Mouse (Mus musculus): ENCODE results near the gene Fkbp1b. TPM values are rescaled to one million over a fixed set of nuclear protein-coding genes. Genes with fewer than 3 reads are reported as not detected.
"Not testable (repeated sequence)": the region's sequence is repeated elsewhere in the genome, so short reads cannot be mapped to it uniquely, and the experiment has no call there.

Gene Fkbp1b
- total RNA-seq (2017): 9.4 to 30.7 TPM (median 11.2 TPM) in 3 replicates

GRCm38 (mm10) chr12:4841392-4841887 lies at the start of gene Fkbp1b:
TSS of gene Fkbp1b (minus strand) at chr12:4841591.
- ATAC-seq (replicated peaks; ENCODE audit: insufficient number of reproducible peaks, low FRiP score, low TSS enrichment, poor library complexity, severe bottlenecking): no peak

GRCm38 (mm10) chr12:4889891-4890290 lies 48.5 kb upstream of the Fkbp1b start:
- ATAC-seq (replicated peaks; ENCODE audit: insufficient number of reproducible peaks, low FRiP score, low TSS enrichment, poor library complexity, severe bottlenecking): no peak

- ATAC-seq (replicated peaks; ENCODE audit: insufficient number of reproducible peaks, low FRiP score, low TSS enrichment, poor library complexity, severe bottlenecking): no peak
These were observed 47.9 kb upstream of the Fkbp1b start for GRCm38 (mm10) chr12:4889251-4889650.

- no peak for ATAC-seq (replicated peaks; ENCODE audit: insufficient number of reproducible peaks, low FRiP score, low TSS enrichment, poor library complexity, severe bottlenecking)
These were observed 47.3 kb upstream of the Fkbp1b start for GRCm38 (mm10) chr12:4888739-4889138.

GRCm38 (mm10) chr12:4886581-4886980 lies 45.2 kb upstream of the Fkbp1b start:
- ATAC-seq (replicated peaks; ENCODE audit: insufficient number of reproducible peaks, low FRiP score, low TSS enrichment, poor library complexity, severe bottlenecking): not testable (repeated sequence)

GRCm38 (mm10) chr12:4885062-4885461 lies 43.7 kb upstream of the Fkbp1b start:
- ATAC-seq (replicated peaks; ENCODE audit: insufficient number of reproducible peaks, low FRiP score, low TSS enrichment, poor library complexity, severe bottlenecking): no peak

- ATAC-seq (replicated peaks; ENCODE audit: insufficient number of reproducible peaks, low FRiP score, low TSS enrichment, poor library complexity, severe bottlenecking): no peak
These were observed 40.7 kb upstream of the Fkbp1b start for GRCm38 (mm10) chr12:4882086-4882485.

GRCm38 (mm10) chr12:4879048-4879447 lies 37.7 kb upstream of the Fkbp1b start:
- ATAC-seq (replicated peaks; ENCODE audit: insufficient number of reproducible peaks, low FRiP score, low TSS enrichment, poor library complexity, severe bottlenecking): no peak

- ATAC-seq (replicated peaks; ENCODE audit: insufficient number of reproducible peaks, low FRiP score, low TSS enrichment, poor library complexity, severe bottlenecking): no peak
These were observed 36.9 kb upstream of the Fkbp1b start for GRCm38 (mm10) chr12:4878296-4878783.

GRCm38 (mm10) chr12:4875623-4876022 lies 34.2 kb upstream of the Fkbp1b start:
- no peak for ATAC-seq (replicated peaks; ENCODE audit: insufficient number of reproducible peaks, low FRiP score, low TSS enrichment, poor library complexity, severe bottlenecking)

GRCm38 (mm10) chr12:4874161-4874927 lies 33.0 kb upstream of the Fkbp1b start, which contains the start of gene Mfsd2b:
TSS of gene Mfsd2b (minus strand) at chr12:4874359.
- peak; percentile 73; the same call in 1 of the 2 replicates for ATAC-seq (replicated peaks; ENCODE audit: insufficient number of reproducible peaks, low FRiP score, low TSS enrichment, poor library complexity, severe bottlenecking)

- ATAC-seq (replicated peaks; ENCODE audit: insufficient number of reproducible peaks, low FRiP score, low TSS enrichment, poor library complexity, severe bottlenecking): no peak
These were observed 32.1 kb upstream of the Fkbp1b start for GRCm38 (mm10) chr12:4873531-4873930.

GRCm38 (mm10) chr12:4872983-4873477 lies 31.6 kb upstream of the Fkbp1b start:
- no peak for ATAC-seq (replicated peaks; ENCODE audit: insufficient number of reproducible peaks, low FRiP score, low TSS enrichment, poor library complexity, severe bottlenecking)

- no peak for ATAC-seq (replicated peaks; ENCODE audit: insufficient number of reproducible peaks, low FRiP score, low TSS enrichment, poor library complexity, severe bottlenecking)
These were observed 30.9 kb upstream of the Fkbp1b start for GRCm38 (mm10) chr12:4872273-4872672.

GRCm38 (mm10) chr12:4871260-4871659 lies 29.9 kb upstream of the Fkbp1b start:
- no peak for ATAC-seq (replicated peaks; ENCODE audit: insufficient number of reproducible peaks, low FRiP score, low TSS enrichment, poor library complexity, severe bottlenecking)

GRCm38 (mm10) chr12:4868924-4869323 lies 27.5 kb upstream of the Fkbp1b start:
- no peak for ATAC-seq (replicated peaks; ENCODE audit: insufficient number of reproducible peaks, low FRiP score, low TSS enrichment, poor library complexity, severe bottlenecking)

- ATAC-seq (replicated peaks; ENCODE audit: insufficient number of reproducible peaks, low FRiP score, low TSS enrichment, poor library complexity, severe bottlenecking): no peak
These were observed 22.9 kb upstream of the Fkbp1b start for GRCm38 (mm10) chr12:4864338-4864690.

GRCm38 (mm10) chr12:4863654-4864337 lies 22.4 kb upstream of the Fkbp1b start:
- ATAC-seq (replicated peaks; ENCODE audit: insufficient number of reproducible peaks, low FRiP score, low TSS enrichment, poor library complexity, severe bottlenecking): no peak

- no peak for ATAC-seq (replicated peaks; ENCODE audit: insufficient number of reproducible peaks, low FRiP score, low TSS enrichment, poor library complexity, severe bottlenecking)
These were observed 21.3 kb upstream of the Fkbp1b start for GRCm38 (mm10) chr12:4862672-4863071.

Measured in monocyte, adult 5-6 weeks (primary cell).